Mouse (Mus musculus) hindbrain, postnatal 0 days (tissue): Measurements from ENCODE around the gene Gucd1. TPM values are rescaled to one million over a fixed set of nuclear protein-coding genes. Genes with fewer than 3 reads are reported as not detected.

Experiments used
- ATAC-seq: fragments of 200-750 bp; cut with Nextera tagmentation; 2 replicates; pipeline ENCODE4 v1.8.0; 2017; ENCODE audit warnings: mild to moderate bottlenecking, moderate TSS enrichment, moderate library complexity
- DNase-seq: peaks from one replicate; pipeline ENCODE4 v3.0.0-alpha.2; 2015; ENCODE audit warnings: low spot score
- H3K27ac ChIP-seq: fragments of 300-500 bp; sonication (generic); 2 replicates; pipeline ENCODE4 v1.5.1; 2014; ENCODE audit warnings: mild to moderate bottlenecking
- H3K27me3 ChIP-seq: fragments of 300-500 bp; sonication (generic); 2 replicates; pipeline ENCODE4 v1.6.1; 2014; ENCODE audit warnings: low read length, mixed read lengths; ENCODE audit not compliant: insufficient read depth
- H3K36me3 ChIP-seq: fragments of 300-500 bp; sonication (generic); 2 replicates; pipeline ENCODE4 v1.6.1; 2014; ENCODE audit warnings: low read length, mixed read lengths; ENCODE audit not compliant: insufficient read depth
- H3K4me1 ChIP-seq: fragments of 300-500 bp; sonication (generic); 2 replicates; pipeline ENCODE4 v1.6.1; 2014; ENCODE audit warnings: antibody characterized with exemption, low read length, mixed read lengths; ENCODE audit not compliant: insufficient read depth
- H3K4me2 ChIP-seq: fragments of 300-500 bp; sonication (generic); 2 replicates; pipeline ENCODE4 v1.6.1; 2014; ENCODE audit warnings: low read depth, mild to moderate bottlenecking, low read length, moderate library complexity, mixed read lengths
- H3K4me3 ChIP-seq: fragments of 300-500 bp; sonication (generic); 2 replicates; pipeline ENCODE4 v1.5.1; 2014; ENCODE audit warnings: low read length
- H3K9ac ChIP-seq: fragments of 300-500 bp; sonication (generic); replicated peaks from 2 replicates; pipeline ENCODE4 v1.6.1; 2014; ENCODE audit warnings: mild to moderate bottlenecking, low read length, moderate library complexity, mixed read lengths
- H3K9me3 ChIP-seq: fragments of 300-500 bp; sonication (generic); 2 replicates; pipeline ENCODE4 v1.6.1; 2016; ENCODE audit warnings: low read length, mixed read lengths
- CTCF ChIP-seq: IDR thresholded peaks from 2 replicates; pipeline ENCODE4 v1.5.1; 2016; ENCODE audit warnings: antibody characterized with exemption, control low read depth, low read depth
- WGBS: fragments of 180-500 bp; shearing (Covaris S2); extraction: QIAGEN DNeasy Blood & Tissue Kit; methylation state at CpG from one replicate; pipeline ENCODE4 v1.1.7; 2014; 5-methylcytosine and 5-hydroxymethylcytosine counted together
- polyA plus RNA-seq: library from polyadenylated mRNA; unstranded; fragments of >200 nt; fragmentation: Nextera tagmentation; extraction: Ambion mirVana; gene quantifications from 2 replicates; pipeline ENCODE4 v1.2.1, GENCODE M21; 2015
- total RNA-seq: library from RNA; depleted of rRNA; stranded (reverse); fragments of >200 nt; gene quantifications from 2 replicates; pipeline ENCODE4 v1.2.3, GENCODE M21; 2014

Gene Gucd1
- total and polyA plus RNA-seq, 2 experiments from 2014 or later, result 15.6 to 44.3 TPM

- 0 out of 2 replicates have a peak, but pooled peaks cover 3% of the 10 kb centered on the region for H3K9me3 ChIP-seq
- no peaks in the 10 kb centered on the region for H3K36me3 ChIP-seq
- DNase-seq (no peak), ATAC-seq (no peak)
- no peaks in the 10 kb centered on the region for H3K4me1 ChIP-seq
- no peak overlapping the region for H3K4me3 ChIP-seq
- no peak overlapping the region for H3K9ac ChIP-seq
- TF ChIP-seq CTCF, result no peak
- no peak overlapping the region for H3K4me2 ChIP-seq
- WGBS, result 82% methylated on average over 7 of the region's 7 CpGs
- no peaks in the 10 kb centered on the region for H3K27me3 ChIP-seq
- no peak overlapping the region for H3K27ac ChIP-seq
Measured at GRCm38 (mm10) chr10:75429522-75430146, 88.1 kb downstream of the Gucd1 start.

- H3K4me3 ChIP-seq, result no peak overlapping the region
- 92% methylated on average over 6 of the region's 6 CpGs for WGBS
- no peaks in the 10 kb centered on the region for H3K36me3 ChIP-seq
- H3K4me1 ChIP-seq, result no peaks in the 10 kb centered on the region
- ATAC-seq, result no peak
- no peak overlapping the region for H3K27ac ChIP-seq
- H3K27me3 ChIP-seq, result no peaks in the 10 kb centered on the region
- 0 out of 2 replicates have a peak, but pooled peaks cover 3% of the 10 kb centered on the region for H3K9me3 ChIP-seq
- H3K4me2 ChIP-seq, result no peak overlapping the region
- no peak for DNase-seq
- H3K9ac ChIP-seq, result no peak overlapping the region
- no peak for TF ChIP-seq CTCF
Measured at GRCm38 (mm10) chr10:75429004-75429380, 88.8 kb downstream of the Gucd1 start.

- no peak for TF ChIP-seq CTCF
- no peak for ATAC-seq
- no peak overlapping the region for H3K4me3 ChIP-seq
- H3K4me1 ChIP-seq, result no peaks in the 10 kb centered on the region
- no peaks in the 10 kb centered on the region for H3K27me3 ChIP-seq
- H3K9ac ChIP-seq, result no peak overlapping the region
- no peak overlapping the region for H3K27ac ChIP-seq
- H3K9me3 ChIP-seq, result 0 out of 2 replicates have a peak, but pooled peaks cover 3% of the 10 kb centered on the region
- 77% methylated on average over 13 of the region's 13 CpGs for WGBS
- H3K4me2 ChIP-seq, result no peak overlapping the region
- no peaks in the 10 kb centered on the region for H3K36me3 ChIP-seq
- no peak for DNase-seq
Measured at GRCm38 (mm10) chr10:75428049-75429003, 89.4 kb downstream of the Gucd1 start.

GRCm38 (mm10) chr10:75424498-75424901 lies 93.3 kb downstream of the Gucd1 start:
- no peak for ATAC-seq

GRCm38 (mm10) chr10:75418747-75419146 lies 99.0 kb downstream of the Gucd1 start:
- Histone ChIP-seq H3K4me3 (no peak overlapping the region), H3K27me3 (no peaks in the 10 kb centered on the region), H3K4me1 (no peaks in the 10 kb centered on the region), H3K27ac (no peak overlapping the region), H3K9me3 (no peaks in the 10 kb centered on the region), H3K4me2 (no peak overlapping the region), H3K9ac (no peak overlapping the region), H3K36me3 (no peaks in the 10 kb centered on the region)
- 71% methylated on average over 4 of the region's 4 CpGs for WGBS
- TF ChIP-seq CTCF, result no peak
- DNase-seq, result no peak
- no peak for ATAC-seq

More at GRCm38 (mm10) chr10:75424498-75424901, 93.3 kb downstream of the Gucd1 start:
- Histone ChIP-seq H3K4me1 (no peaks in the 10 kb centered on the region), H3K4me3 (no peak overlapping the region), H3K9me3 (no peaks in the 10 kb centered on the region), H3K27ac (no peak overlapping the region), H3K27me3 (no peaks in the 10 kb centered on the region), H3K36me3 (no peaks in the 10 kb centered on the region), H3K9ac (no peak overlapping the region), H3K4me2 (no peak overlapping the region)
- 86% methylated on average over 10 of the region's 10 CpGs for WGBS
- DNase-seq, result no peak
- TF ChIP-seq CTCF, result no peak

GRCm38 (mm10) chr10:75417363-75418042 lies 100.3 kb downstream of the Gucd1 start:
- no peaks in the 10 kb centered on the region for H3K9me3 ChIP-seq
- no peak overlapping the region for H3K4me3 ChIP-seq
- 0 out of 2 replicates have a peak, but pooled peaks have one; percentile 6 for TF ChIP-seq CTCF
- no peak overlapping the region for H3K9ac ChIP-seq
- no peaks in the 10 kb centered on the region for H3K4me1 ChIP-seq
- no peaks in the 10 kb centered on the region for H3K36me3 ChIP-seq
- DNase-seq (no peak), ATAC-seq (no peak)
- WGBS, result 95% methylated on average over 8 of the region's 8 CpGs
- no peak overlapping the region for H3K4me2 ChIP-seq
- H3K27ac ChIP-seq, result no peak overlapping the region
- H3K27me3 ChIP-seq, result no peaks in the 10 kb centered on the region
